Mouse (Mus musculus) liver, embryonic 12.5 days (tissue): ENCODE measurements around the gene Katnal1. TPM values are rescaled to one million over a fixed set of nuclear protein-coding genes. Genes with fewer than 3 reads are reported as not detected.
A peak's percentile ranks its signal among the peaks of the same experiment; 100 is the strongest.

Source experiments
- ATAC-seq: fragments of 200-750 bp; cut with Nextera tagmentation; 2 replicates; pipeline ENCODE4 v1.8.0; 2017; ENCODE audit warnings: moderate number of reproducible peaks, mild to moderate bottlenecking, moderate library complexity
- H3K27ac ChIP-seq: fragments of 300-500 bp; sonication (generic); 2 replicates; pipeline ENCODE4 v1.5.1; 2016; ENCODE audit warnings: mild to moderate bottlenecking
- H3K27me3 ChIP-seq: fragments of 300-500 bp; sonication (generic); replicated peaks from 2 replicates; pipeline ENCODE4 v1.6.1; 2016; ENCODE audit warnings: mild to moderate bottlenecking, moderate library complexity
- H3K36me3 ChIP-seq: fragments of 300-500 bp; sonication (generic); 2 replicates; pipeline ENCODE4 v1.6.1; 2016; ENCODE audit warnings: mild to moderate bottlenecking, moderate library complexity
- H3K4me1 ChIP-seq: fragments of 300-500 bp; sonication (generic); 2 replicates; pipeline ENCODE4 v1.6.1; 2016
- H3K4me2 ChIP-seq: fragments of 300-500 bp; sonication (generic); 2 replicates; pipeline ENCODE4 v1.6.1; 2016; ENCODE audit warnings: mild to moderate bottlenecking, moderate library complexity
- H3K4me3 ChIP-seq: fragments of 300-500 bp; sonication (generic); 2 replicates; pipeline ENCODE4 v1.5.1; 2016; ENCODE audit warnings: mild to moderate bottlenecking, moderate library complexity
- H3K9ac ChIP-seq: fragments of 300-500 bp; sonication (generic); 2 replicates; pipeline ENCODE4 v1.6.1; 2016; ENCODE audit warnings: mild to moderate bottlenecking, moderate library complexity
- H3K9me3 ChIP-seq: fragments of 300-500 bp; sonication (generic); replicated peaks from 2 replicates; pipeline ENCODE4 v1.6.1; 2016; ENCODE audit warnings: mild to moderate bottlenecking, moderate library complexity
- WGBS: fragments of 180-500 bp; shearing (Covaris S2); methylation state at CpG from one replicate; pipeline ENCODE4 v1.1.7; 2016; ENCODE audit not compliant: insufficient replicate concordance; 5-methylcytosine and 5-hydroxymethylcytosine counted together
- polyA plus RNA-seq: library from polyadenylated mRNA; unstranded; fragments of >200 nt; fragmentation: Nextera tagmentation; extraction: Ambion mirVana; gene quantifications from 2 replicates; pipeline ENCODE4 v1.2.1, GENCODE M21; 2016

The Katnal1 gene
- polyA plus RNA-seq, 1 experiment from 2014 or later, result 18.9 TPM

GRCm38 (mm10) chr5:148936516-148936951 is 7.4 kb upstream of the Katnal1 start:
- H3K9ac ChIP-seq, result no peak overlapping the region
- H3K27ac ChIP-seq, result peak overlapping the region; percentile 94
- no peak overlapping the region for H3K4me2 ChIP-seq
- ATAC-seq, result no peak
- H3K4me3 ChIP-seq, result no peak overlapping the region
- peaks cover 49% of the 10 kb centered on the region for H3K4me1 ChIP-seq
- H3K36me3 ChIP-seq, result peaks cover 10% of the 10 kb centered on the region
- H3K9me3 ChIP-seq, result peaks cover 11% of the 10 kb centered on the region
- WGBS, result 82% methylated on average over 3 of the region's 3 CpGs
- H3K27me3 ChIP-seq, result no peaks in the 10 kb centered on the region

GRCm38 (mm10) chr5:148935871-148936270 is 6.8 kb upstream of the Katnal1 start:
- Histone ChIP-seq H3K4me3 (no peak overlapping the region), H3K9ac (peak overlapping the region; percentile 52; the same call in 1 of the 2 replicates), H3K9me3 (peaks cover 11% of the 10 kb centered on the region), H3K27ac (peak overlapping the region; percentile 94), H3K36me3 (peaks cover 10% of the 10 kb centered on the region), H3K27me3 (no peaks in the 10 kb centered on the region), H3K4me1 (peaks cover 54% of the 10 kb centered on the region), H3K4me2 (peak overlapping the region; percentile 54)
- 30% methylated on average over 6 of the region's 6 CpGs for WGBS
- peak; percentile 25 for ATAC-seq

GRCm38 (mm10) chr5:148935071-148935821 is 6.1 kb upstream of the Katnal1 start:
- H3K4me3 ChIP-seq, result peak overlapping the region; percentile 7; the same call in 1 of the 2 replicates
- no peaks in the 10 kb centered on the region for H3K27me3 ChIP-seq
- H3K4me1 ChIP-seq, result peaks cover 61% of the 10 kb centered on the region
- peak; percentile 98 for ATAC-seq
- peaks cover 11% of the 10 kb centered on the region for H3K9me3 ChIP-seq
- 18% methylated on average over 7 of the region's 7 CpGs for WGBS
- peak overlapping the region; percentile 52 for H3K9ac ChIP-seq
- H3K36me3 ChIP-seq, result peaks cover 10% of the 10 kb centered on the region
- peak overlapping the region; percentile 94 for H3K27ac ChIP-seq
- peak overlapping the region; percentile 54 for H3K4me2 ChIP-seq

GRCm38 (mm10) chr5:148934457-148934856 is 5.3 kb upstream of the Katnal1 start:
- no peak for ATAC-seq
- Histone ChIP-seq H3K4me2 (peak overlapping the region; percentile 54), H3K27ac (peak overlapping the region; percentile 94), H3K36me3 (peaks cover 10% of the 10 kb centered on the region), H3K9me3 (peaks cover 11% of the 10 kb centered on the region), H3K27me3 (no peaks in the 10 kb centered on the region), H3K4me3 (peak overlapping the region; percentile 12; the same call in 1 of the 2 replicates), H3K9ac (peak overlapping the region; percentile 63), H3K4me1 (peaks cover 69% of the 10 kb centered on the region)
- 35% methylated on average over 6 of the region's 6 CpGs for WGBS

- Histone ChIP-seq H3K4me1 (peaks cover 74% of the 10 kb centered on the region), H3K4me3 (no peak overlapping the region), H3K27me3 (no peaks in the 10 kb centered on the region), H3K36me3 (peaks cover 10% of the 10 kb centered on the region), H3K9ac (peak overlapping the region; percentile 63), H3K27ac (peak overlapping the region; percentile 94), H3K4me2 (peak overlapping the region; percentile 54), H3K9me3 (peaks cover 11% of the 10 kb centered on the region)
- ATAC-seq, result no peak
- WGBS, result 70% methylated on average over 8 of the region's 8 CpGs
These were observed 4.6 kb upstream of the Katnal1 start for GRCm38 (mm10) chr5:148933767-148934166.

- no peak overlapping the region for H3K4me3 ChIP-seq
- no peak for ATAC-seq
- H3K36me3 ChIP-seq, result peaks cover 13% of the 10 kb centered on the region
- peak overlapping the region; percentile 60 for H3K27ac ChIP-seq
- 81% methylated on average over 1 of the region's 1 CpGs for WGBS
- H3K9me3 ChIP-seq, result peaks cover 4% of the 10 kb centered on the region; the same call in 1 of the 2 replicates
- H3K9ac ChIP-seq, result no peak overlapping the region
- H3K4me2 ChIP-seq, result no peak overlapping the region
- peaks cover 79% of the 10 kb centered on the region for H3K4me1 ChIP-seq
- H3K27me3 ChIP-seq, result no peaks in the 10 kb centered on the region
These were observed 2.2 kb upstream of the Katnal1 start for GRCm38 (mm10) chr5:148931301-148931700.

GRCm38 (mm10) chr5:148928382-148929115 is 571 bp downstream of the Katnal1 start:
- peak; percentile 94 for ATAC-seq
- Histone ChIP-seq H3K4me1 (peaks cover 71% of the 10 kb centered on the region), H3K9ac (peak overlapping the region; percentile 87), H3K4me2 (peak overlapping the region; percentile 95), H3K36me3 (peaks cover 31% of the 10 kb centered on the region), H3K27me3 (no peaks in the 10 kb centered on the region), H3K9me3 (peaks cover 4% of the 10 kb centered on the region; the same call in 1 of the 2 replicates), H3K4me3 (peak overlapping the region; percentile 80), H3K27ac (peak overlapping the region; percentile 98)
- under 1% methylated on average over 69 of the region's 69 CpGs for WGBS

GRCm38 (mm10) chr5:148927717-148928223 is 1.4 kb downstream of the Katnal1 start:
- Histone ChIP-seq H3K9me3 (peaks cover 4% of the 10 kb centered on the region; the same call in 1 of the 2 replicates), H3K4me1 (peaks cover 67% of the 10 kb centered on the region), H3K27me3 (no peaks in the 10 kb centered on the region), H3K27ac (peak overlapping the region; percentile 98), H3K4me2 (peak overlapping the region; percentile 95), H3K4me3 (peak overlapping the region; percentile 80), H3K36me3 (peaks cover 31% of the 10 kb centered on the region), H3K9ac (peak overlapping the region; percentile 87)
- no peak for ATAC-seq
- WGBS, result 51% methylated on average over 5 of the region's 5 CpGs

- Histone ChIP-seq H3K4me3 (no peak overlapping the region), H3K27me3 (no peaks in the 10 kb centered on the region), H3K27ac (no peak overlapping the region), H3K36me3 (peaks cover 43% of the 10 kb centered on the region), H3K9ac (no peak overlapping the region), H3K4me1 (peaks cover 46% of the 10 kb centered on the region), H3K4me2 (no peak overlapping the region), H3K9me3 (no peaks in the 10 kb centered on the region)
- WGBS, result 86% methylated on average over 12 of the region's 12 CpGs
- no peak for ATAC-seq
These were observed 4.5 kb downstream of the Katnal1 start for GRCm38 (mm10) chr5:148924586-148924985.

GRCm38 (mm10) chr5:148924051-148924450 is 5.1 kb downstream of the Katnal1 start:
- Histone ChIP-seq H3K4me3 (no peak overlapping the region), H3K27ac (peak overlapping the region; percentile 18; the same call in 1 of the 2 replicates), H3K4me1 (peaks cover 41% of the 10 kb centered on the region), H3K4me2 (no peak overlapping the region), H3K27me3 (no peaks in the 10 kb centered on the region), H3K9me3 (no peaks in the 10 kb centered on the region), H3K36me3 (peaks cover 48% of the 10 kb centered on the region), H3K9ac (no peak overlapping the region)
- 81% methylated on average over 9 of the region's 9 CpGs for WGBS
- no peak for ATAC-seq

GRCm38 (mm10) chr5:148923408-148923807 is 5.7 kb downstream of the Katnal1 start:
- ATAC-seq, result no peak

More at GRCm38 (mm10) chr5:148923408-148923807, 5.7 kb downstream of the Katnal1 start:
- Histone ChIP-seq H3K4me3 (no peak overlapping the region), H3K27ac (peak overlapping the region; percentile 18; the same call in 1 of the 2 replicates), H3K9ac (no peak overlapping the region), H3K4me1 (peaks cover 39% of the 10 kb centered on the region), H3K36me3 (peaks cover 55% of the 10 kb centered on the region), H3K27me3 (no peaks in the 10 kb centered on the region), H3K9me3 (no peaks in the 10 kb centered on the region), H3K4me2 (no peak overlapping the region)
- 79% methylated on average over 10 of the region's 10 CpGs for WGBS
